Mouse (Mus musculus) heart, embryonic 12.5 days (tissue): ENCODE data around the gene 1190005I06Rik. TPM values are rescaled to one million over a fixed set of nuclear protein-coding genes. Genes with fewer than 3 reads are reported as not detected.

ENCODE experiments used
- ATAC-seq: fragments of 200-750 bp; cut with Nextera tagmentation; 2 replicates; pipeline ENCODE4 v1.8.0; 2017; ENCODE audit warnings: moderate TSS enrichment, moderate library complexity; ENCODE audit not compliant: insufficient number of reproducible peaks, low FRiP score
- H3K27ac ChIP-seq: fragments of 300-500 bp; sonication (generic); 2 replicates; pipeline ENCODE4 v1.5.1; 2016; ENCODE audit warnings: mild to moderate bottlenecking, moderate library complexity; ENCODE audit not compliant: poor library complexity, severe bottlenecking
- H3K27me3 ChIP-seq: fragments of 300-500 bp; sonication (generic); replicated peaks from 2 replicates; pipeline ENCODE4 v1.6.1; 2016; ENCODE audit warnings: mild to moderate bottlenecking, moderate library complexity
- H3K36me3 ChIP-seq: fragments of 300-500 bp; sonication (generic); 2 replicates; pipeline ENCODE4 v1.6.1; 2016; ENCODE audit warnings: mild to moderate bottlenecking, moderate library complexity
- H3K4me1 ChIP-seq: fragments of 300-500 bp; sonication (generic); replicated peaks from 2 replicates; pipeline ENCODE4 v1.6.1; 2016; ENCODE audit warnings: mild to moderate bottlenecking
- H3K4me2 ChIP-seq: fragments of 300-500 bp; sonication (generic); 2 replicates; pipeline ENCODE4 v1.6.1; 2016; ENCODE audit warnings: mild to moderate bottlenecking, moderate library complexity
- H3K4me3 ChIP-seq: fragments of 300-500 bp; sonication (generic); 2 replicates; pipeline ENCODE4 v1.5.1; 2016; ENCODE audit warnings: mild to moderate bottlenecking
- H3K9ac ChIP-seq: fragments of 300-500 bp; sonication (generic); 2 replicates; pipeline ENCODE4 v1.6.1; 2016; ENCODE audit warnings: mild to moderate bottlenecking, moderate library complexity
- H3K9me3 ChIP-seq: fragments of 300-500 bp; sonication (generic); replicated peaks from 2 replicates; pipeline ENCODE4 v1.6.1; 2016; ENCODE audit warnings: mild to moderate bottlenecking, moderate library complexity
- WGBS: fragments of 180-500 bp; shearing (Covaris S2); methylation state at CpG from one replicate; pipeline ENCODE4 v1.1.7; 2016; 5-methylcytosine and 5-hydroxymethylcytosine counted together
- polyA plus RNA-seq: library from polyadenylated mRNA; unstranded; fragments of >200 nt; fragmentation: Nextera tagmentation; extraction: Ambion mirVana; gene quantifications from 2 replicates; pipeline ENCODE4 v1.2.1, GENCODE M21; 2016

Gene 1190005I06Rik
- 3.5 and 6.7 TPM in 2 replicates for polyA plus RNA-seq

DNA sequence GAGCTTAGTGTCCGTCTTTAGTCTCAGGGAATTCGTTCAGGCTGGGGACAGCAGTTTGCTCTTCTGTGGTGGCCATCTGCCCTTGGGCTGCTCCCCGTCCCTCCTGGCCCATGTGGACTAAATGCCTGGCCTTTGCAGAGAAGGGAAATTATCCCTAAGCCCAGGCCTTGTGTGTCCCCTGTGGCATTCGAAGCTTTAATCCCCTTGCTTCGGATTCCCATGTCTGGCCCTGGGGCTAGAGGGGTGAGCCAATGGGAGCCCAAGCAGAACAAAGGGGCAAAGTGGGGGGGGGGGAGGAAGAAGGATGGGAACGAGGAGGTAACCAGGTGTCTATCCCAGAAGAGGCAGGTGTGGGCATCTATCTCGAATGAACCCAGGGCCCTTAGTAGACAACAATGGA is at the start of gene 1190005I06Rik:
Gene 1190005I06Rik, minus strand, starts transcription at position 101 of the 400 bp plus-strand sequence.
- Histone ChIP-seq H3K4me2 (no peak within 1 kb of the TSS), H3K4me3 (no peak within 1 kb of the TSS), H3K36me3 (no peaks in the 10 kb centered on the region), H3K9me3 (no peaks in the 10 kb centered on the region), H3K27me3 (no peaks in the 10 kb centered on the region), H3K27ac (no peak within 1 kb of the TSS), H3K9ac (no peak within 1 kb of the TSS; the same call in 1 of the 2 replicates), H3K4me1 (no peaks in the 10 kb centered on the region)
- ATAC-seq: no peak
- 57% methylated on average over 7 of the region's 7 CpGs for WGBS

DNA sequence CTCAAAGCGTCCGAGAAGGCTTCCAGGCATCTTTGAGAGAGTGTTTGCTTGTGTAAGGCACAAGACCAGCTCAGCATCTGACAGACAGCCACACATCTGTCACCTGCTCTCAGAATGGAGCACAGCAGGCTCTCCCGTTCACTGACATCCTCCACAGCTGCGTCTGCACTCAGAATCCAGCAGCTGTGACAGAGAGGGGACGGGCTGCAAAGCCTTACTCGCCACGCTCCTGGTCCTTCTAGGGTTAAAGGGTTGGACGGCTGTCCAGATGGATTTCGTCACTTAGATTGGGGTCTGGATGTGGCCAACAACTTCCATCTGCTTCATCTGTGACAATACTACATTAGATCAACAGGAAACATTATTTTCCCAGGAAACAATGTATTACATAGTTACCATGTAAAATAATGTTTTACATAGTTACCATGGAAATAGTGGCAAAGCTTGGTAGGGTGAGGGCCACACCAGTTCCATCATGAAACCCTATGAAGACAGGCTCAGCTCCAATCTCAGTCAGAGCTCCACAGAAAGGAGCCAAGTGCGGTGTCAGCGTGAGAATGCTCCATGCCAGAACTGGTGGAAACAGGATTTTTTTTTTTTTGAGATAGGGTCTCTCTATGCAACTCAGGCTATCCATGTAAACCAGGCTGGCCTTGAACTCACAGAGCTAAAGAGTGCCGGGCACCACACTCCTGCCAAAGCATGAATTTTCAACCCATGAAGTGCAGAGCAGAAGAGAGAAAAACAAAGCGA is 49.1 kb upstream of the 1190005I06Rik start:
- H3K27me3 ChIP-seq: peaks cover 10% of the 10 kb centered on the region; the same call in 1 of the 2 replicates
- peaks cover 3% of the 10 kb centered on the region; the same call in 1 of the 2 replicates for H3K9me3 ChIP-seq
- H3K9ac ChIP-seq: no peak overlapping the region
- no peak overlapping the region for H3K4me3 ChIP-seq
- ATAC-seq: no peak
- 33% methylated on average over 13 of the region's 13 CpGs for WGBS
- peaks cover 29% of the 10 kb centered on the region for H3K4me1 ChIP-seq
- H3K36me3 ChIP-seq: no peaks in the 10 kb centered on the region
- no peak overlapping the region; the same call in 1 of the 2 replicates for H3K27ac ChIP-seq
- no peak overlapping the region for H3K4me2 ChIP-seq

DNA sequence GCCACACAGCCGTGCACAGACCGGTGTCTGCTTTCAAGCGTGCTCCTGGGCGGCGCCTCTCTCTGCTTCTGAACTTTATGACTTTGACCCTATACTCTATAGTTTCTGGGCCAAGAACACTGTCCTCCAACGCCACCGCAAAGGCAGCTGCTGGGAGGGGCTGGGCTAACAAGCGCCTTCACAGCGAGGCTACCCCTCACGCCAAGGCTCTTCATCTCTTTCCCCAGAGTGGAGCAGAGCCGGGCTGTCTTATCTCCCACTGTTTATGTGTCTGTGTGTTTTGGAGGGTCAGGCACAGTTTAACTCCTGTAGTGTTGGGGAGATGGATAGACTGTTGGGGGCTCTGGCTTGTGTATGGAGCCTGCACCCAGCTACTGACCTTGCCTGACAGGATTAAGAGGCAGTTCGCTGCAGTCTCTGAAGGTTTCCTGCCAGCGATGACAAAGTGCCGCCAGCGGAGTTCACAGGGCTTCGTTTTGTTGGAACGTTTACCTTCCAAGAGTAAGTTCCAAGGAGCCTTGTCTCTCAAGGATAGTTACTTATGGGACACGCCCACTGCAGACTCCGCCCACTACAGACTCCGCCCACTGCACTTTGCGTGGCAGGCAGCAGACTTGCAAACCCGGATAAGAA is 46.5 kb upstream of the 1190005I06Rik start:
- Histone ChIP-seq H3K27me3 (peaks cover 12% of the 10 kb centered on the region), H3K9me3 (peaks cover 3% of the 10 kb centered on the region; the same call in 1 of the 2 replicates), H3K4me3 (no peak overlapping the region), H3K4me1 (peaks cover 29% of the 10 kb centered on the region), H3K36me3 (no peaks in the 10 kb centered on the region), H3K4me2 (peak overlapping the region; percentile 41), H3K27ac (no peak overlapping the region), H3K9ac (no peak overlapping the region)
- 30% methylated on average over 22 of the region's 22 CpGs for WGBS
- peak; percentile 58 for ATAC-seq

DNA sequence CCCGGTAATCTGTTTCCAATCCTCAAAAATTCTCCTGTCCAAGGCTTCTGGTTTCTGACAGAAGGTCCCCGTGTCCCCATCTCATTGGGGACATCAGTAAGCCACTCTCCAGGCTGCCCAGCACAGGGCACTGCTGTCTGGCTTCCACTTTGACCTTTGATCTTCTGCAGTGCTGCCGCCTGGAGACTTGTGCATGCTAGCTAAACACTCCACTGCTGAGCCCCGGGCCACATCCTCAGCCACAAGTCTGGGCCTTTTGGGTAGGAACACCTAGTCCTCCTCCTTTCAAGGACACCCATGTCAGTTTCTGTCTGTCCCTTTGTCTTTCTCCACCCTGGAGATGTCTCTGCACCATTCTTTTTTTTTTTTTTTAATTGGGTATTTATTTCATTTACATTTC is 45.5 kb upstream of the 1190005I06Rik start:
- H3K9me3 ChIP-seq: peaks cover 1% of the 10 kb centered on the region; the same call in 1 of the 2 replicates
- H3K4me2 ChIP-seq: no peak overlapping the region
- no peak overlapping the region for H3K27ac ChIP-seq
- H3K36me3 ChIP-seq: no peaks in the 10 kb centered on the region
- H3K4me1 ChIP-seq: peaks cover 29% of the 10 kb centered on the region
- H3K9ac ChIP-seq: no peak overlapping the region
- peaks cover 22% of the 10 kb centered on the region for H3K27me3 ChIP-seq
- WGBS: 56% methylated on average over 4 of the region's 4 CpGs
- no peak overlapping the region for H3K4me3 ChIP-seq
- no peak for ATAC-seq

DNA sequence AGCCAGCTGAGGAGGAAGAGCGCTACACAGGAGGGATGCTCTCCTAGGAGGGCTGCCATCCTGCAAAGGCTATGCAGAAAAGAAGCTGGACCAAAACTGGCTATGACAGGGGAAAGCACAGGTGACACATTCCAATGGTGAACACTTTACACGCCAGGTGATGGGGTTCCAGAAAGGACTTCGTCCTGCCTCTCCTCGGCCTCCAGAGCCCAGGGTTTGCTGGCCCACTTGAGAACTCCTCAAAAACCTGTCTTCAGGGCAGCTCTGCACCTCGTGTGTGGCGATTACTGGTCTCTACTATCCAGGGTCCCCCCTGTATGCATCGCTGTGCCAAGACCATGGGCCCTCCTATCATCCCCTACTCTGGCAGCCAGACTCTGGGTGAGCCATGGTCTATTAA is 41.1 kb upstream of the 1190005I06Rik start:
- Histone ChIP-seq H3K36me3 (no peaks in the 10 kb centered on the region), H3K27me3 (peaks cover 43% of the 10 kb centered on the region), H3K9me3 (no peaks in the 10 kb centered on the region), H3K4me1 (no peaks in the 10 kb centered on the region), H3K4me3 (no peak overlapping the region), H3K4me2 (no peak overlapping the region), H3K9ac (no peak overlapping the region), H3K27ac (no peak overlapping the region)
- 79% methylated on average over 7 of the region's 7 CpGs for WGBS
- no peak for ATAC-seq

DNA sequence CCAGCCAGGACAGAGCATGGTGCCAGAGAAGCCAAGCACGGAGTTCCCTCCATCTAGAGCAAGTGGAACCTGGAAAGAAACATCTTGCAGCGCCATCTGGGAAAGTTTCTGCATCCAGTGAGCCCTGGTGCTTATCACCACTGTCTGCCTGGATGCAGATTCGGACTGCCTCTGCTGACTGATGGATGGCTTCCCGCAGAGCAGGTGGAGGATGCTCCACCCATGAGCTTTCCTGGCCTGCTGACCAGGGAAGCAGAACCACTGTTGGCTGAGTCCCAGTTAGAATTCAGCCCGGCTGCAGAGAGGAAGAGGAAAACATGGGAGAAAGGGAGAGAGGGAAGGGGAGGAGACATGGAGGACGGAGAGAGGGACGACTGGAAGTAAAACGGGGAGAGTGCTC is 40.4 kb upstream of the 1190005I06Rik start:
- Histone ChIP-seq H3K4me3 (no peak overlapping the region), H3K9ac (no peak overlapping the region), H3K4me1 (no peaks in the 10 kb centered on the region), H3K36me3 (no peaks in the 10 kb centered on the region), H3K27ac (no peak overlapping the region), H3K4me2 (no peak overlapping the region), H3K9me3 (no peaks in the 10 kb centered on the region), H3K27me3 (peaks cover 48% of the 10 kb centered on the region)
- ATAC-seq: no peak
- WGBS: 57% methylated on average over 8 of the region's 8 CpGs

DNA sequence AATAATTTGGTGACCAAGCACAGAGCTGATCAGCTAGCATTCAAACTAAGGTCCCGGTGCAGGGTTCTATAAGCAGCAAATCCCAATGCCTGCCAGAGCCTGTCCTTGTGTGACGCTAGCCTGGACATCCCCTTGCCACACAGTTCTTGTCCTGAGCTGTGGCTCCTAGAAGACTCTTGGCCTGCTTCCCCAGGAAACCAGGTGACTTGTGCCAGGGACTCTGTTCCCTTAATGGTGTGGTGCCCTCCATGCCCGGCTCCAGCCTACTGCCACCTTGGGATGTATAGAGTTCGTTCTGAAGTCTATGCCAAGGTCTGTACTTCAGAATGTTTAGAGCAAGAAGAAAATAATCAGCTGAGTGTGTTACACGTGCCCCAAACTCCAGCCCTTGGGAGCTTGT is 39.1 kb upstream of the 1190005I06Rik start:
- no peak overlapping the region for H3K4me2 ChIP-seq
- H3K4me3 ChIP-seq: no peak overlapping the region
- no peak overlapping the region for H3K27ac ChIP-seq
- no peaks in the 10 kb centered on the region for H3K9me3 ChIP-seq
- WGBS: 77% methylated on average over 5 of the region's 5 CpGs
- peaks cover 48% of the 10 kb centered on the region for H3K27me3 ChIP-seq
- ATAC-seq: no peak
- H3K36me3 ChIP-seq: no peaks in the 10 kb centered on the region
- H3K4me1 ChIP-seq: no peaks in the 10 kb centered on the region
- H3K9ac ChIP-seq: no peak overlapping the region

DNA sequence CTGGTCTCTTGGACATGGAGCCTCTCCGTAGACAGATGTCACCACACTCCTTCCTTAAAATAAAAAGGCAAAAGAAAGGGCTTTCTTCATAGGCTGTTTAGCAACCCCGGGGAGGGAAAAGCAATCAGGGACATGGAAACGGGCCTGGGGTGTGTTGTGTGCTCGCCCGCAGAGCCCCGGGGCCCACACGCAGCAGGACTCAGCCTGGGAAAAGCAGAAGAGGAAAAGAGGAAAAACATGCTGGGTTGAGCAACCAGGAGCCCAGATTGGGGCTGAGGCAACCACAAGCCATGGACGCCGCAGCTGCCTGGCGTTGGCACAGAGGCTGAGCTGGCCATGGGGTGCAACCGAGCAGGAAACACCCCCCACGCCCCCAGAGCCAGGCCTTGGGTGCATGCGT is 38.6 kb upstream of the 1190005I06Rik start:
- H3K36me3 ChIP-seq: no peaks in the 10 kb centered on the region
- no peaks in the 10 kb centered on the region for H3K4me1 ChIP-seq
- no peak overlapping the region for H3K27ac ChIP-seq
- H3K4me2 ChIP-seq: no peak overlapping the region
- H3K27me3 ChIP-seq: peaks cover 48% of the 10 kb centered on the region
- no peak overlapping the region for H3K9ac ChIP-seq
- WGBS: 80% methylated on average over 13 of the region's 13 CpGs
- ATAC-seq: no peak
- no peaks in the 10 kb centered on the region for H3K9me3 ChIP-seq
- no peak overlapping the region for H3K4me3 ChIP-seq

DNA sequence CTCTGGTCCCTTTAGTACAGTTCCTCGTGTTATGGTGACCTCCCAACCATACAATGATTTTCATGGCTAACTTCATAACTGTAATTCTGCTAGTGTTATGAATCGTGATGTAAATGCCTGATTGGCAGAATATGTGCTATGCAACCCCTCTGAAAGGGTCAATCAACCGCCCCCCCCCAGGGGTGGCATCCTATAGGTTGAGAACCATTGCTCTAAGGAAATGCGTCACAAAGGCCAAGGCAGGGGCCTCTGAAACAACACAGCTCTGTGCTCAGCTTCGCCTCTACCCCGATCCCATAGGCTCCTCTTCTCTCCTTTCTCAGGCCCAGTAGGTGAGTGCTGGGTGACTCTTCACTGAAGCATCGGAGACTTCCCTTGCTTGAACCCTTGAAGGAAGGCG is 38.2 kb upstream of the 1190005I06Rik start:
- no peak overlapping the region for H3K9ac ChIP-seq
- no peak for ATAC-seq
- H3K36me3 ChIP-seq: no peaks in the 10 kb centered on the region
- no peaks in the 10 kb centered on the region for H3K4me1 ChIP-seq
- H3K27ac ChIP-seq: no peak overlapping the region
- no peak overlapping the region for H3K4me2 ChIP-seq
- no peak overlapping the region for H3K4me3 ChIP-seq
- 80% methylated on average over 8 of the region's 8 CpGs for WGBS
- no peaks in the 10 kb centered on the region for H3K9me3 ChIP-seq
- peaks cover 48% of the 10 kb centered on the region for H3K27me3 ChIP-seq

DNA sequence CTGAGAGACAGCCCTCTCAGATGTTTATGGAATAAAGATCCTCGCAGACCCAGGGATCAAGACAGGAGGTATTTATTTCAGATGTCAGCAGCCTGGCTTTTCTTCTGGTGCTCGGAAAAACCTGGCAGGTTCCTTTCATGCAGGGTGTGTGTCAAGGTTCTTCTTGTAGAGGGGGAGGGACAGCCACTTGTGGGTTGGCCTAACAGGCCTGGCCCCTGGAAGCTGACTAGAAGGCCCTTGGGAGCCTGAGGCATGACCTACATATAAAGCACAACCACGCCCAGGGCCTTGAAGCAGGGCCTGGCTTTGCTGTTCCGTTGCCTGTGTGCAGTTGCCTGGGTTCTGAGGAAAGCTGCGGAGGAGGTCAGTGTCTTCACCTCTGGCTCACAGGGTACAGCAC is 37.7 kb upstream of the 1190005I06Rik start:
- no peak overlapping the region for H3K4me3 ChIP-seq
- no peak overlapping the region for H3K27ac ChIP-seq
- WGBS: 65% methylated on average over 5 of the region's 5 CpGs
- no peak overlapping the region for H3K9ac ChIP-seq
- no peaks in the 10 kb centered on the region for H3K9me3 ChIP-seq
- H3K4me1 ChIP-seq: peaks cover under 1% of the 10 kb centered on the region
- H3K4me2 ChIP-seq: no peak overlapping the region
- no peaks in the 10 kb centered on the region for H3K36me3 ChIP-seq
- peaks cover 48% of the 10 kb centered on the region for H3K27me3 ChIP-seq
- ATAC-seq: no peak

DNA sequence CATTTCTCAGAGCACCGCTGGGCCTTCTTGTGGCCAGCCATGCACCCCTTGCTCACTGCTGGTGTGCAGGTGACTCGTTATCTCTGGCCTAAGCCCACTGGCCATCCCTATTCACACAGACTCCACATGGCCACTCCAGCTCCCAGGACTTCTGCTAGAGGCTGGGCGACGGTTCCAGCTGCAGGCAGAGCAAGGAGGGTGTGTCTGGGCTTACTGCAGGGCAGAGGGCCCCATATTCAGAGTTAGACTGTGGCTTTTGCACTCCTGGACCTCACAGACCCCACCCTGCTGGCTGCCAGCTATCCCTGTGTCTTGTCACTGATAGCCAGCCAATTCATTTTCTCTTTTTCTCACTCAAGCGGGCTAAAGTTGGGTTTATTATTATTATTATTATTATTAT is 36.6 kb upstream of the 1190005I06Rik start:
- H3K36me3 ChIP-seq: no peaks in the 10 kb centered on the region
- H3K4me3 ChIP-seq: no peak overlapping the region
- ATAC-seq: no peak
- no peak overlapping the region for H3K4me2 ChIP-seq
- peaks cover 50% of the 10 kb centered on the region for H3K27me3 ChIP-seq
- no peak overlapping the region for H3K9ac ChIP-seq
- peaks cover 5% of the 10 kb centered on the region for H3K4me1 ChIP-seq
- 58% methylated on average over 5 of the region's 5 CpGs for WGBS
- H3K27ac ChIP-seq: no peak overlapping the region
- H3K9me3 ChIP-seq: no peaks in the 10 kb centered on the region
